Mouse (Mus musculus) kidney, postnatal 0 days (tissue): ENCODE measurements around the gene 1700029P11Rik. TPM values are rescaled to one million over a fixed set of nuclear protein-coding genes. Genes with fewer than 3 reads are reported as not detected.

Experiments
- ATAC-seq: fragments of 200-750 bp; cut with Nextera tagmentation; replicated peaks from 2 replicates; pipeline ENCODE4 v1.8.0; 2017; ENCODE audit warnings: low read depth, moderate number of reproducible peaks, moderate TSS enrichment, moderate library complexity; ENCODE audit not compliant: low FRiP score
- DNase-seq: peaks from one replicate; pipeline ENCODE4 v3.0.0-alpha.2; 2016; ENCODE audit warnings: low spot score
- H3K27ac ChIP-seq: fragments of 300-500 bp; sonication (generic); 2 replicates; pipeline ENCODE4 v1.5.1; 2014; ENCODE audit warnings: mild to moderate bottlenecking
- H3K27me3 ChIP-seq: fragments of 300-500 bp; sonication (generic); 2 replicates; pipeline ENCODE4 v1.6.1; 2014; ENCODE audit warnings: low read length, mixed read lengths; ENCODE audit not compliant: insufficient read depth
- H3K36me3 ChIP-seq: fragments of 300-500 bp; sonication (generic); 2 replicates; pipeline ENCODE4 v1.6.1; 2014; ENCODE audit warnings: low read length, mixed read lengths; ENCODE audit not compliant: insufficient read depth
- H3K4me1 ChIP-seq: fragments of 300-500 bp; sonication (generic); replicated peaks from 2 replicates; pipeline ENCODE4 v1.6.1; 2014; ENCODE audit warnings: antibody characterized with exemption, low read length, mixed read lengths; ENCODE audit not compliant: insufficient read depth
- H3K4me2 ChIP-seq: fragments of 300-500 bp; sonication (generic); 2 replicates; pipeline ENCODE4 v1.6.1; 2014; ENCODE audit warnings: mild to moderate bottlenecking, low read length, moderate library complexity, mixed read lengths
- H3K4me3 ChIP-seq: fragments of 300-500 bp; sonication (generic); replicated peaks from 2 replicates; pipeline ENCODE4 v1.5.1; 2014; ENCODE audit warnings: low read depth, low read length
- H3K9ac ChIP-seq: fragments of 300-500 bp; sonication (generic); 2 replicates; pipeline ENCODE4 v1.6.1; 2014; ENCODE audit warnings: low read depth, low read length
- H3K9me3 ChIP-seq: fragments of 300-500 bp; sonication (generic); replicated peaks from 2 replicates; pipeline ENCODE4 v1.6.1; 2016; ENCODE audit warnings: low read length, inconsistent platforms, mixed read lengths
- CTCF ChIP-seq: IDR thresholded peaks from 2 replicates; pipeline ENCODE4 v1.5.1; 2016; ENCODE audit warnings: antibody characterized with exemption, low read depth, mild to moderate bottlenecking, moderate library complexity
- WGBS: fragments of 180-500 bp; shearing (Covaris S2); extraction: QIAGEN DNeasy Blood & Tissue Kit; methylation state at CpG from one replicate; pipeline ENCODE4 v1.1.7; 2014; 5-methylcytosine and 5-hydroxymethylcytosine counted together
- polyA plus RNA-seq: library from polyadenylated mRNA; unstranded; fragments of >200 nt; fragmentation: Nextera tagmentation; extraction: Ambion mirVana; gene quantifications from 2 replicates; pipeline ENCODE4 v1.2.1, GENCODE M21; 2015

Gene 1700029P11Rik
- polyA plus RNA-seq, 1 experiment from 2014 or later = not detected

DNA sequence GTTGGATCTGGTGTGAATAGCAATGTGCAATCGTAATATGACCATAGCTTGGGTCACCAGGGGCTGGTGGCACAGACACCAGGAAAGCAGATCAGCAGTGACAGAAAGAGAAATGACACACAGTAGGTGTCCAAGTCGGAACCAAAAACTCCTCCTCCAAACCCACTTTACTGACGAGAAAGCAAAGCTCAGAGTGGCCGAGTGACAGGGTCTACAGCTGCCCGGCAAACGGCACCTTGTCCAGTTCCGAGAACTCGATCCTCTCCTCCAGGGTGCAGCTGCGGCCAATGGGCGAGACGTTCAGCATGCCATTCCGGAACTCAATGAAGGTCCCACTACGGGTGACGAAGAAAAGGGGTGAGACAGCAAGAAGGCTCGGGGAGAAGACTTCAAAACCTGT is 24.9 kb upstream of the 1700029P11Rik start:
- no peak overlapping the region for H3K4me3 ChIP-seq
- H3K9ac ChIP-seq = no peak overlapping the region
- no peaks in the 10 kb centered on the region for H3K27me3 ChIP-seq
- no peaks in the 10 kb centered on the region for H3K9me3 ChIP-seq
- no peak overlapping the region for H3K4me2 ChIP-seq
- DNase-seq (no peak), ATAC-seq (no peak)
- H3K27ac ChIP-seq = no peak overlapping the region
- H3K4me1 ChIP-seq = no peaks in the 10 kb centered on the region; the same call in 1 of the 2 replicates
- H3K36me3 ChIP-seq = peaks cover 19% of the 10 kb centered on the region; the same call in 1 of the 2 replicates
- 86% methylated on average over 15 of the region's 15 CpGs for WGBS
- no peak for TF ChIP-seq CTCF

- H3K27ac ChIP-seq = no peak overlapping the region
- ATAC-seq (no peak), DNase-seq (peak; percentile 65)
- no peak overlapping the region for H3K9ac ChIP-seq
- 66% methylated on average over 8 of the region's 8 CpGs for WGBS
- no peaks in the 10 kb centered on the region for H3K27me3 ChIP-seq
- H3K4me1 ChIP-seq = no peaks in the 10 kb centered on the region; the same call in 1 of the 2 replicates
- no peak overlapping the region for H3K4me2 ChIP-seq
- H3K36me3 ChIP-seq = peaks cover 19% of the 10 kb centered on the region; the same call in 1 of the 2 replicates
- H3K4me3 ChIP-seq = no peak overlapping the region
- no peaks in the 10 kb centered on the region for H3K9me3 ChIP-seq
- TF ChIP-seq CTCF = peak; percentile 93
Measured at GRCm38 (mm10) chr15:81956457-81956856, 23.9 kb upstream of the 1700029P11Rik start.

- no peak overlapping the region for H3K4me2 ChIP-seq
- ATAC-seq (no peak), DNase-seq (no peak)
- H3K9me3 ChIP-seq = no peaks in the 10 kb centered on the region
- H3K36me3 ChIP-seq = peaks cover 12% of the 10 kb centered on the region; the same call in 1 of the 2 replicates
- 86% methylated on average over 11 of the region's 11 CpGs for WGBS
- TF ChIP-seq CTCF = no peak
- H3K27me3 ChIP-seq = no peaks in the 10 kb centered on the region
- no peak overlapping the region for H3K27ac ChIP-seq
- no peaks in the 10 kb centered on the region; the same call in 1 of the 2 replicates for H3K4me1 ChIP-seq
- H3K9ac ChIP-seq = no peak overlapping the region
- no peak overlapping the region for H3K4me3 ChIP-seq
Measured at GRCm38 (mm10) chr15:81957598-81957997, 22.7 kb upstream of the 1700029P11Rik start.

DNA sequence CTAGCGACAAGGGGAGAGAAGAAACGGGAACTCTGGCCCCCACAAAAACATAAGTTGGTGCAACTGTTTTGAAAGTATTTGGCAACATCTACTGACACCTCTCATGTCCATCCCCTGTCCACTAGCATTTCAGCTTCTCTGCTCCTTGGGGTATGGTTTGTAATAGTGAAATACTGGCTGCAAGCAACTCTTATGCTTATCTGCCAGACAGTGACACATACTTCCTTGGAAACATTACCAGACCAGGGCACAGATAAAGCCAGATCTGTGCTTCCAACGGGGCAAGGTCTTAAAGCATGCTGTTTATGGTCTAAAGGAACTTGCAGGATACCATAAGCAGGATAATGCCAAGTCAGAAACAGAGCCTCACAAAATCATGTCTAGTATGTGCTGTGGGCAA is 21.4 kb upstream of the 1700029P11Rik start:
- no peak for ATAC-seq
- Histone ChIP-seq H3K36me3 (peaks cover 10% of the 10 kb centered on the region; the same call in 1 of the 2 replicates), H3K9ac (no peak overlapping the region), H3K9me3 (no peaks in the 10 kb centered on the region), H3K4me2 (no peak overlapping the region), H3K4me1 (no peaks in the 10 kb centered on the region; the same call in 1 of the 2 replicates), H3K4me3 (no peak overlapping the region), H3K27me3 (no peaks in the 10 kb centered on the region), H3K27ac (no peak overlapping the region)
- no peak for DNase-seq
- 77% methylated on average over 3 of the region's 3 CpGs for WGBS
- no peak for TF ChIP-seq CTCF

DNA sequence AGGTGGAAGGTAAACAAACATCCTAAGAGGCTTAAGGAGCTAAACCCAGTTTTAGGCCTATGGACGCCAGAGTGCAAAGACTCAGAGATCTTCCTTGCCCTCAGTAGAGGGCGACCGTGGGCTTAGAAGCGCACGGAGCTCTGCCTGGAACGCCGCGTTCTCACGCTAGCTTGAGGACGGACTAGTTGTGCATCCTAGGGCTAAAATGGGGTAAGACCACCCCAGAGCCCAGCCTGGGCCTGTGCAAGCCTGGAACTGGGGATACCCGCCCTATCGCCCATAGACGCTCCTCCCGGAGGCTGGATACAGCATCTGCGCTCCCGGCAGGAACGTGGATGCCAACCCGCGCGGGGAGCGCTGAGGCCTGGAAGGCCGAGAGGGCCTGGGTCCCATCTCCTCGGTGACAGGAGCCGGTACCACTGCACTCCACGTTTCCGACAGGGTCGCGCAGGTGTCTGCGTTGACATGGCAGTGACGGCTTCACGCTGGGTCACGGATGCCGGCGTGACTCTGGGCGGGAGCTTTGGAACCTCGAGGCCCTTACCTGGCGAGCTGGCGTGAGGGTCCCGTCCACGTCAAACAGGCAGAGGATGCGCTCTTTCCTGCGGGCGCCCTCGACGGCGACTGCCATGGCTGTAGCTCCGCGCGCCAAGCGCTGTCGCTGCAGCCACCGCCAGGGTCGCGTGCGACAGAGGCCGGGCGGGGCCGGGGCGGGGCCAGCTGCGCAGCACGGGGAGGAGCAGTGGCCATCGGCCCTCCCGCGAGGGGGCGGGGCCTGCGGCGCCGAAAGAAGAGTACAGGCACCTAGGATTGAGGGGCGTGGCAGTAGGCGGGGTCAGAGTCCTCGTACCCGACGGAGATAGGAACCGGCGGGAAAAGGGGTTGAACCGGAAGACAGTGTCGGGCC is 19.9 kb upstream of the 1700029P11Rik start, which contains the start of gene Pmm1:
Gene Pmm1, minus strand, starts transcription at position 760 of the 907 bp plus-strand sequence.
- peak within 1 kb of the TSS; percentile 64 for H3K4me3 ChIP-seq
- H3K9me3 ChIP-seq = no peaks in the 10 kb centered on the region
- peak within 1 kb of the TSS; percentile 61 for H3K9ac ChIP-seq
- TF ChIP-seq CTCF = peak; percentile 73
- H3K27ac ChIP-seq = peak within 1 kb of the TSS; percentile 82
- H3K36me3 ChIP-seq = peaks cover 3% of the 10 kb centered on the region; the same call in 1 of the 2 replicates
- peak within 1 kb of the TSS; percentile 79 for H3K4me2 ChIP-seq
- ATAC-seq (peak; percentile 98), DNase-seq (peak; percentile 99)
- under 1% methylated on average over 77 of the region's 77 CpGs for WGBS
- H3K4me1 ChIP-seq = no peaks in the 10 kb centered on the region; the same call in 1 of the 2 replicates
- H3K27me3 ChIP-seq = no peaks in the 10 kb centered on the region

DNA sequence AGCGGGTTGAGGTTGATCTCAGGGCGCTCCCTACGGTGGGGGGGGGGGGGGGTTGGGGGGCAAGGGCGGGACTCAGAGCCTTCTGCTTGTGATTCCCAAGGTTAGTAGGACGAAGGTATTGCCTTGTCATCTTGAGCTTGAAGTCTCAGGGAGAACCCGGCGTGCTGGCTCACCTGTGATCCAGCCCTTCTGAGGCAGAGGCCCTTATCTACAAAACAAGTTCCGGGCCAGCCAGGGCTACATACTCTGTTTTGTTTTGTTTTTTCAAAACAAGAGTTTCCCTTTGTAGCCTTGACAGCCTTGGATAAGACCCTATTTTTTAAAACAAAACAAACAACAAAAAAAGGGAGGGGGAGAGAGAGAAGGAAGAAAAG is 19.3 kb upstream of the 1700029P11Rik start:
- H3K9me3 ChIP-seq = no peaks in the 10 kb centered on the region
- peak overlapping the region; percentile 79 for H3K4me2 ChIP-seq
- DNase-seq (no peak), ATAC-seq (no peak)
- no peaks in the 10 kb centered on the region for H3K36me3 ChIP-seq
- H3K9ac ChIP-seq = no peak overlapping the region
- H3K27ac ChIP-seq = 0 out of 2 replicates have a peak overlapping the region, but pooled peaks have one; percentile 8
- no peaks in the 10 kb centered on the region for H3K27me3 ChIP-seq
- WGBS = under 1% methylated on average over 8 of the region's 8 CpGs
- peak overlapping the region; percentile 64 for H3K4me3 ChIP-seq
- no peaks in the 10 kb centered on the region; the same call in 1 of the 2 replicates for H3K4me1 ChIP-seq
- no peak for TF ChIP-seq CTCF
